Mouse (Mus musculus) E14TG2a.4 (cell line): ENCODE results near the gene Hyal6.

Source experiments
- CTCF ChIP-seq: conservative IDR thresholded peaks from 2 replicates; pipeline ENCODE4 v1.5.1; 2014; ENCODE audit warnings: low read length
- NANOG ChIP-seq: IDR thresholded peaks from 2 replicates; pipeline ENCODE4 v1.6.1; 2014; ENCODE audit warnings: borderline replicate concordance, low read length, mixed read lengths
- POU5F1 ChIP-seq: IDR thresholded peaks from 2 replicates; pipeline ENCODE4 v1.6.1; 2014; ENCODE audit warnings: low read length, borderline replicate concordance

- no peak for TF ChIP-seq CTCF
- no peak for TF ChIP-seq NANOG
- TF ChIP-seq POU5F1 = no peak
These were observed 36.9 kb upstream of the Hyal6 start for GRCm38 (mm10) chr6:24696117-24696516.
